In genomic region chr8:70807304-70807703, GRCm38 (mm10) we compare ENCODE assay signal across 1 mouse cellular context.
TF ChIP-seq lines count a peak whose summit lies in the region.

No protein-coding gene starts in this region.

TF ChIP-seq in CH12.LX, 34 proteins besides CTCF, POLR2A, EP300 and RAD21:
- TF ChIP-seq TCF12 (IDR thresholded peaks at IDR 0.05; ENCODE audit: low read depth, low read length), result no peak
- TF ChIP-seq UBTF (IDR thresholded peaks at IDR 0.05; ENCODE audit: low read depth, low read length), result no peak
- TF ChIP-seq ZKSCAN1 (IDR thresholded peaks at IDR 0.05; ENCODE audit: borderline replicate concordance, low read depth, low read length), result no peak
TF ChIP-seq in CH12.LX: peak in this region for 0.
